Mouse (Mus musculus) layer of hippocampus, postnatal 36 days (tissue): ENCODE data around the gene Galnt7. TPM values are rescaled to one million over a fixed set of nuclear protein-coding genes. Genes with fewer than 3 reads are reported as not detected.
A peak's percentile ranks its signal among the peaks of the same experiment; 100 is the strongest.
"Not testable (repeated sequence)": the region's sequence is repeated elsewhere in the genome, so short reads cannot be mapped to it uniquely, and the experiment has no call there.

Experiments
- DNase-seq, 2 experiments: peaks; one replicate each; pipeline ENCODE4 v3.0.0; 2022
- total RNA-seq, 2 experiments: library from RNA; stranded (reverse); gene quantifications; 2 replicates each; pipeline ENCODE4 v1.2.3; 2021

Galnt7 gene
- total RNA-seq, 2 experiments from 2014 or later, result 10.1 to 10.4 TPM

DNA sequence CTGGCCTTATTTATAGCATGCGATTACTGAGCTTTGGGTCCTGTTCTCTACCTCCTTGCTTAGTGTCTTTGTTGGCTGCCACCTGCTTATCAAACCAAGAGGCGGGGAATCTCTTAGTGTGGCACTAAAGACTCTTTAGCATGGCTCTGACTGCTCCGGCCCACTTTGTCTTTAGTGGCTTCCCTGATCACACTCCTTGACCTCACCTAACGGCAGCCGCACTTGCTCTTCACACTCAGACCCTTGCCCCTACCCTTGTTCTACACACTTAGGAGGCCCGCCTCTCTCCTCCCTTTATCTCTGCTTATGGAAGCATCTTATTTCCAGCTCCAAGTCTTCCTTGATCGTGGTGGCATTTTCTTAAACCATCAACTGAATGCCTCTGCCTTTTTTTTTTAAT lies 114.2 kb downstream of the Galnt7 start:
- DNase-seq, result no peak

DNA sequence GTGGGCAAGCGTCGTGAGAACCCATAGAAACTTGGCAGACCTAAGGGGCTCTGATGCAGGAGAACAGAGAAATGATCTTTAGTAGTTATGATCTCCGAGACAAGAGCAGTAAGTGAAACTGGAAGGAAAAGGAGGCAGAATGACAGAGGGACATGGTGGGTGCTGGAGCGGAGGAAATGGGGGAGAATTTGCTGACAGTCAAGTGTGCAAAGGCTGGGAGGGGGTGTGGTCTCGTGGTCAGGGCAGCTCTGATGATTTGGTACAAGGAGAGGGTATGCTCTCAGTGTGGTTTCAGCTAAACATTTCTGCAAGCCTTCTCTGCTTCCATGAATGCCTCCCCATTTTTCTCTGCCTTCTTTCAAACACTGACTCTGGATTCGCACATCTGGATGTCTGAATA lies 116.7 kb downstream of the Galnt7 start:
- no peak for DNase-seq

DNA sequence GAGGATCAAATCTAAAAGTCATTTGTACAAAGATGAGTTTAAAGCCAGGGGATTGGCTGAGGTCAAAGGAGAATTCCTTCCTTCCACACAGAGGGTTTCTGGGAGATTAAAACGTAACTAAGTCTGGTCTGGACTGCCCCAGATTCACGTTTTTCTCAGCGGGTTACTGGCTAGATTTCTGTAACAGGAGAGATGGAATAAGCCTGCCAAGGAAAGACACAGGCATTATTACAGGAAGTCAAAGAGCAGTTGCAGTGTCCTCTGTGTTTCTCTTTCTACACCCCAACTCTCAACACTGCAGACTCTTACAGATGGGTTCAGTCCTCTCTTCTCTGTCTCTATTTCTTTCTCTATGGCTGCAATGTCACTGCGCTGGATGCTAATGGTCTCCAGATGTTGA lies 118.3 kb downstream of the Galnt7 start:
- DNase-seq, result no peak

DNA sequence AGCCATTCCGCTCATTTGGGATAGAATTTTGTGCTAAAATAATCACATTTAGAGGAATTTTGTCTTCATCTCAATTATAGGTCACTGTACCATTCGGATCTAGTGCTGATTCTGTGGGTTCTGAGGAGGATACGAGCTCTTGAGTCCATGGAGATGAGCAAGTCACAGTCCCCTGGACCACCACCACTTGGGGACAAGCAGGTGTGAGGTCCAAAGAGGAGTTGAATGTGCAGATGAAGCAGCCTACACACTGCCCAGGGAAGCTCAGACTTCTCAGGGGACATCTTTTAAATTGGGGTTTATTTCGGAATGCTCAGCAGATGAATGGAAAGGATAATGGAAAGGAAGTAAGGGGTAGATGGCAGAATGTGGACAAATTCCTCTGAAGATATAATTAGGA lies 119.7 kb downstream of the Galnt7 start:
- DNase-seq, result no peak

DNA sequence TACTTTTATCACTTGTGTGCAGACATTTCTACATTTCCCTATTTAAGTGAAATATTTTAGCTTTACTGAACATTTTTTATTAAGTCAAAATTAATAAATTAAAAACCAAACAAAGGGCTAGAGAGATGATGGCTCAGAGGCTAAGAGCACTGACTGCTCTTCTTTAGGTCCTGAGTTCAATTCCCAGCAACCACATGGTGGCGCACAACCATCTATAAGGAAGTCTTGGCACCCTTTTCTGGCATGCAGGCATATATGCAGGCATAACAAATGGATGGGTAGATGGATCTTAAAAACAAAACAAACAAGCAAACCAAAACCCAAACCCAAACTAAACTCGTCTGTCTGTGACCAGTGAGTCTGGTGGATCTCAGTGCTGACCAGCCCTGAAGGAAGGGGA lies 120.6 kb downstream of the Galnt7 start:
- no peak for DNase-seq

DNA sequence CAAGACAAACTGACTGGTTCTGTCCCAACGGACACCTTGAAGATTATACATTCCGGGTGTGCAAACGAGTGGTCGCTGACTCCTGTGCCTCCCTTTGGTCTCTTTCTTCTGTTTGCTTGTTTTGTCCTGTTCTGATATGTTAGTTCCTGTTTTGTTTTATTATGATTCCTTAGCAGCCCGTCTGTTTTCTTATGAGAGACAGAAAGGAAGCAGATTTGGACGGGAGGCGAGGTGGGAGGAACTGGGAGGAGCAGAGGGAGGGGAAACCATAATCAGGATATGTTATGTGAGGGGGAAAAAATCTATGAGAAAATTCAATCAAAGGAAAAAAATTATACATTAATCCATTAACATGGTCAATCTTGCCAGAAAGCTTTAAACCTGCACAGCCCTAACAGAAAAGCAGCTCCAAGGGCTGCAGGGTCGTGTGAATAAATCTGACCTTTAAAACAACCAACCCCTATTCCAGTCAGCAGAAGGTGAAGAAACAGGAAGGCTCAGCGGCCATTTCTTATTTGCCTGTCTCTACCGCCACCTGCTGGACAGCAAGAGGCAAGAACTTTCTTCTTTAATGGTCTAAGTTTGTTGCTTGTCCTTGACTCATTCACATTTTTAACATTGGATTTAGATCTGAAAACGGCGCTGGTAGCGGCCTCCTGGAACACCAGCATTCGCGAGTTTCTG lies 122.0 kb downstream of the Galnt7 start:
- DNase-seq, result peak; percentile 67 to 75

DNA sequence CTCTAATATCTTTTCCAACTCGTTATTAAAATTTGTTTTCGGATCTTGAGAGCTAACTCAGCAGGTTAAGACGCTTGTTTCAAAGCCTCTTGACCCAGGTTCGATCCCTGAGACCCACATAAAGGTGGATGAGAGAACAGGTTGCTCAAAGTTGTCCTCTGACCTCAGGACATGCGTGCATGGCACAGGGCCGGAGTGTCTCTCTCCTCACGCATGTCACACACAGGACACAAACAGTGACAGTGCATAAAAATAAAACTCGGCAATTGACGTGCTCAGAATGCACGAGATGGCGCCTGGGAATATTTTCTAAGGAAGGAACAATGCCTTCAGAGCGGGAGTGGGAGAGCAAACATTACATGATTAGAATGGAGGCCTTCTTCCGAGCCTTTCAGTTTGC lies 122.6 kb downstream of the Galnt7 start:
- DNase-seq, result no peak

DNA sequence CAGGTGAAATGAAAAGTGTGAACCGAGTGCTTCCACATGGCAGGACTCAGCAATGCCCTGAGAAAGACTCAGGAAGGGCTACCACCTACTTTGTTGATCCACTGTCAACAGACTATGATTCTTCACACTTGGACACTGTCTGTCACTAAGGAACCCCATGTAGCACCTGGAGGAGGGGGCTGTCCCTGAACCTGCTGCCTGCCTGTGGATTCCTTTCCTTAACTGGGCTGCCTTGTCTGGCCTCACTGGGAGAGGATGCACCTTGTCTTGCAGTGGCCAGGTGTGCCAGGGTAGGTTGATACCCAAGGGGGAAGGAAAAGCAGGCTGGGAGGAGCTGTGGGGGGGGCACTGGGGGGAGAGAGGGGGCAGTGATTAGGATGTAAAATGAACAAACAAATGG lies 124.8 kb downstream of the Galnt7 start:
- DNase-seq, result no peak

DNA sequence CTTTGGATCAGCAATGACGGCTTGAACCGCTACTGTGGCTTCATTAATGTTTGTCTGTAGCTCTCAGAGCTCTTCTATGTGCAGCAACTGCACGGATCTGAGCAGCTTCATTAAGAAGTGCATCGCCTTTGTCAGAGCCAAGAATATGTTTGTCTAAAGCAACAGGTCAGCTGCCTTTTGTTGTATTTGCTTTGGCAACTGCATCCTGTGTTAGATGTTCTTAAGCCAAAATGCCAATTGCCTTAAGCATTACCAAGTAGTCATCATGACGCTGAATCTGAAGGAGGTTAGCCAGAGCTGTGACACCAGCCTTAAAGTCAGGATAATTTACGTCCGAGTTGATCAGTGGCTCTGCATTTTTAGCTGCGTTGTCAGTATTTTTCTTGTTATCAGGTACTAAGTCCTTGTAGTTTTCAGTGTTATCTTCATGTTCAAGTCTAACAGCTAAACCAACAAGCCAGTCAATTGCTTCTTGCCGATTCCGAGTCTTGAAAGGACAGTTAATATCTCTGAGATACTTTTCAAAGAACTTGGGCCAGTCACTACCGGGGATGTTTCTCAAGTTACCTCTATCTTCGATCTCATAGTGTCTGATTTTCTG lies 132.5 kb downstream of the Galnt7 start:
- DNase-seq, result no peak

DNA sequence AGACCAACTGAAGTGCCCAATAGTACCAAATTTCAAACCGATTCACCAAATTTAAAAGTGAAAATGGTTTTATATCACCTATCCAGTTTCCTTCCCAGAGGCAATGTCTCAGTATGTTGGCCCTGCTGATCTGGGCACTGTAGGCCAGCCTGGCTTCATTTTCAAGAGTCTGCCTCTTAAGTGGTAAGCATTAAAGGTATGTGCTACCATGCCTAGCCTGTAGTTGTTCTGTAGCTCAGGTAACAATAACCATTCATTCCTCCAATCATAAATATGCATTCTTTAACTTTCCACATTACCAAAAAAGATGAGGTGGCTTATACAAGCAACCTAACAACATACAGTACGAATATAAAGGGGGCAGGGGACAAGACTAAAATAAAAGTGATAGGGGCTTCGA lies 135.1 kb downstream of the Galnt7 start:
- DNase-seq, result no peak

DNA sequence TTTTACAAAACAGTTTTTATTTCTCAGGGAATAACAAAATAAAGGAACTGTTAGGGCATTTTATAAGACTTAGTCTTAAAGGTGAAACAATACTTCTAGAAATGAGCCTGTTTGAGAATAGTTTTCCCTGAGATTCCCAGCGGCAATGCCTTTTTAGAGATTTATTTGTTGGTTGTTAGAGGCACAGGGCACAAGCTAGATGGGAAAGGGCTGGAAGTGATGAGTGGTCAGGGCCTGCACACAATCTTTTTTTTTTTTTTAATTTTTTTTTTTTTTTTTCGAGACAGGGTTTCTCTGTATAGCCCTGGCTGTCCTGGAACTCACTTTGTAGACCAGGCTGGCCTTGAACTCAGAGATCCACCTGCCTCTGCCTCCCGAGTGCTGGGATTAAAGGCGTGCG lies 136.1 kb downstream of the Galnt7 start:
- not testable (repeated sequence) for DNase-seq

DNA sequence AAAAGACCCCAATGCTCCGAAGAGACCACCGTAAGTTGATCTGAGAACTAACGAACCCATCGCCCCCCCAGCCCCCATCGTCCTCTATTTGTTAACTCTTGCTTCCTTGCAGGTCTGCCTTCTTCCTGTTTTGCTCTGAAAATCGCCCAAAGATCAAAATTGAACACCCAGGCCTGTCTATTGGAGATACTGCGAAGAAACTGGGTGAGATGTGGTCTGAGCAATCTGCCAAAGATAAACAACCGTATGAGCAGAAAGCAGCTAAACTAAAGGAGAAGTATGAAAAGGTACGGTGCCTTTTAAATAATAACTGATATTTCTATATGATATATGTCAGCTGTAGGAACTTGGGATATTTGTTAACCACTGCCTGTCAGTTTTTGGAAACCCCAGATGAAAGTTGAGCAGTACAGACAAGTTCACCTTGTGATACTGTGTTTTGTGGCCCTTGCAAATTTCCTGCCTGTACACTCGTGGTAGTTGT lies 139.6 kb downstream of the Galnt7 start:
- not testable (repeated sequence) for DNase-seq

DNA sequence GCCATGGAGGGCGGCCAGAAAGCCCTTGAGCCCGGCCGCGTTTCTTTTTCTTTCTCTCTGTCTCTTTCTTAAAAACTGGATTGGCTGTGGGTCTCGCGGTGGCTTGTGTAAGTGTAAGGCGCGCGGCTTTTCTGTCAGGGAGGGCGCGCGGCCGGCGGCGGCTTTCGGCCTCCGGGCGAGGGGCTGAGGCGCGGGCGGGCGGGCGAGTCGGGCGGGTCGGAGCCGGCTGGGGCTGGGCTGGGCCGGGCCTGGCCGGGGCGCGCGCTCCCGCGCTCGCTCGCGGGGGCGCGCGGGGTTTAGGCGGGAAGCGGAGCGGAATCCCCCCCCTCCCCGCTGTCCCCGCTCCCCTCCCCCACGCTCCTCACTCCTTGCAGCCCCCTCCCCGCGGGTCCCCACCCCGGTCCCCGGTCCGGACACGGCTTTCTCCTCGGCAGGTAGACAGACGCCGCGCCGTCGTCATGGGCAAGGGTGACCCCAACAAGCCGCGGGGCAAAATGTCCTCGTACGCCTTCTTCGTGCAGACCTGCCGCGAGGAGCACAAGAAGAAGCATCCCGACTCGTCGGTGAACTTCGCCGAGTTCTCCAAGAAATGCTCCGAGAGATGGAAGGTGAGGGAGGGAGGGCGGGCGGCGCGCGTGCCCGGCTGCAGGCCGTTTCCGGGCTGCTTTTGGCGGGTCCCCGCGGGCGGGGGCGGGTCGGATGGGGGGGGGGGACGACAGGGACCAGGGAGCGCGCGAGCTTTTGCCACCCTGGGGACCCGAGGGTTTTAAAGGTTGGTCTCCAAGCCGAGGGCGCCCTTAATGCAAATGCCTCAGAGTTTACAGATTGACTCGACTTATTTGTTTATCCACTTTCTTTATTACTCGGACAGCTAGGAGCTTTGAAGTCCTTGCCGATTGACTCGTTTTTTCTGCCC lies 140.4 kb downstream of the Galnt7 start:
- DNase-seq, result no peak

DNA sequence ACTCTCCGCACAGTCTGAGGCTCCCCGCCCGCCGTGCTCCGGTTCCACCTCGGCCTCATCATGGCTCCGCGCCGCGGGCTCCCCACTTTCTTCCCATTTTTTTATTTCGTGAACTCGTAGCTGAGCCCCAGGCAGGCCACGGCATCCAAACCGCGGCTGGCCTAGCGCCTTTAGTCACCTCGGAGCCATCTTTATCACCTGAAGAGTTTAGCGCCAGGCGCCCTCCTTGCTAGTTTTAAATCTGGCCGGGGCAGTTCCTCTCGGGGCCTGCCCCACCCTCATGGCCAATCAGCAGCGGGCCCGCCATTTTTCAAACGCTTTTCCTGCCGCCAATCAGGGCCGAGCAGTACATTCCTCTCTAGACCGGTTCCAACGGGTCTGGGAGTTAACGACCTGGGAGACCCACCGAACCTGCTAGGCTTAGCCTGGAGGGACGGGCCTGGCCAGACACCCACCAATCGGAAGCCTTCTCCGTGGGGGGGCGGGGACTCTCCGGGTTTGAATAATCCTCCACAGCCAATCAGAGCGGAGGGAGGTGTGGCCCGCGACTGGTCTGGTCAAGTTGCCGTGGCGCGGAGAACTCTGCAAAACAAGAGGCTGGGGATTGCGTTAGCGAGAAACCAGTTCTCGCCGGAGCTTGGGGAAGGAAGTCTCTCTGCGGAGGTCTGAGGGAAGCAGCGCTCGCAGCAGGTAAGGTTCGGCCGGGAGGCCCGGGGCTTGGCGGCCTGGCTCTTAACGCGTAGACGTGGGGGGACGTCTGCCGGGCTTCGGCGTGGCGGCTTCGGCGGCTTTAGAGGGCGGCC lies 141.3 kb downstream of the Galnt7 start, which contains the start of gene Hmgb2:
Gene Hmgb2 (plus strand): TSS at position 592 of the 803 bp plus-strand sequence.
- DNase-seq, result peak; percentile 98 to 99

DNA sequence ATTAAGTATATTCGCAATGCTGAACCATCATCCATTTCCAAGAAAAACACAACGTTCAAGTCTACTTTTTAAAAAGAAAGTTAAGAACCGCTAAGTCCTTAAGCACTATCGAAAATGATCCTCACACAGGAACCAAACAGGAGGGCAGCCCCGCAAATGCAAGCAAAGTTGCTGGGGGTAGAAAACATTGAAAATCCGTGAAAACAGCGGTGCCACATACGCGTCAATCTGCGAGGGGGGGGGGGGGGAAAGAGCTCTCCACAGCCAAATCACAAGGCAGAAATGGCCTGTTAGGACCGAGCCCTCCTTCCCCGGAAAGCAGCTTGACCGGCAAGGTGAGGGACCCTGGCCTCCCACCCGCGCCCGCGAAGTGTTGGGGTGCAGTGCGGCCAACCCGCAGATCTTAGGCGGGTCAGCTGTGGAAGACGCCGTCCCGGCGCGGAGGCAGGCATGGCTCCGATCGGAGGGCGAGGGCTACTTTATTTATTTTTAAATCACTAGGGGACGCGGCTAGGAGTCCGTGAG lies 142.0 kb downstream of the Galnt7 start:
- no peak for DNase-seq

DNA sequence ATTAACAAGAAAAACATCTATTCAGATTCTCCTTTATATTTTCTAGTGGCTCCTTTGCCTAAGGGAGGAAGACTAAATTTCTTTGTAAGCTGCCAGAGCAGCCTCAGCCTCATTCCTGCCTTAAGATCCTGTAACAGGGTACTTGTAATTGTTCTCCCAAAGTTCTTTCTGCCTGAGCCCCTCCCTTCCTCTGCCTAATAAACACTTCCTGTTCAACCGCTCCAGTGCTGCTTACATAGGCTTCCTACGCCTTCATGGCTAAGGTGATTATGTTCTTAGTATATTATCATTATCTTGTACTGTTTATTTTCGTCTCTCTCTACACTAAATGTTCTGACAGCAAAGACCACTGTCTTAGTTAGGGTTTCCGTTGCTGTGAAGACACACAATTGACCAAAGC lies 144.2 kb downstream of the Galnt7 start:
- DNase-seq, result no peak

DNA sequence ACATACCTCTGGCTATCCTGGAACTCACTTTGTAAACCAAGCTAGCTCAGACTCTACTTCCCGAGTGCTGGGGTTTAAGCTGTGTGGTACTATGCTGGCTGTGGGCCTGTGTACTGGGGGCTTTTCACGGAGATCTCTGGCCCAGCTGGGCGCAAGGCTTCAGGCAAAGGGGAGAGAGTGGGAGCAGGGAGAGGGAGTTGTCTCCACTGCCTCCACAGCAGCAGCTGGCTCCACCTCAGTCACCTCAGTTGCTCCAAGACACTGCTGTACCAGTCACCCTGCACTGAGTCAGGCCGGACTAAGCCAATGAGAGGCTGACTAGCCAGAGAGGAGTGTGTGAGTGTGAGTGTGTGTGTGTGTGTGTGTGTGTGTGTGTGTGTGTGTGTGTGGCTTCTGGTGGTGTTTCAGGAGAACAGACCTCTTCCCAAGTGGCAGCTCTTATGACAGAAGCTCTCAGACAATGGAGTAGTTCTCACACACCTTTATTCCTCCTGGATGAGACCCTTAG lies 145.2 kb downstream of the Galnt7 start:
- DNase-seq, result no peak

DNA sequence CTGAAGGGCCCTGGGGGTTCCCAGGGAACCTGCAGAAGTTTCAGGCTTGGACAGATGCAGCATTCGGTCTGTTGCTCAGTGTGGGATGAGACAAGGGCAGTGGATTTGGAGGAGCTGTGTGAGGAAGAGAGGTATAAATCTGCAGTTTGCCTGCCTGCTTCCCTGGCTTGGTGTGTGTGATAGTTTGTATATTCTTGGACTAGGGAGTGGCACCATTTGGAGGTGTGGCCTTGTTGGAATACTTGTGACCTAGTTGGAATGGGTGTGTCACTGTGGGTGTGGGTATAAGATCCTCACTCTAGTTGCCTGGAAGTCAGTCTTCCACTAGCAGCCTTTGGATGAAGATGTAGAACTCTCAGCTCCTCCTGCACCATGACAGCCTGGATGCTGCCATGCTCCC lies 147.3 kb downstream of the Galnt7 start:
- DNase-seq, result not testable (repeated sequence)

DNA sequence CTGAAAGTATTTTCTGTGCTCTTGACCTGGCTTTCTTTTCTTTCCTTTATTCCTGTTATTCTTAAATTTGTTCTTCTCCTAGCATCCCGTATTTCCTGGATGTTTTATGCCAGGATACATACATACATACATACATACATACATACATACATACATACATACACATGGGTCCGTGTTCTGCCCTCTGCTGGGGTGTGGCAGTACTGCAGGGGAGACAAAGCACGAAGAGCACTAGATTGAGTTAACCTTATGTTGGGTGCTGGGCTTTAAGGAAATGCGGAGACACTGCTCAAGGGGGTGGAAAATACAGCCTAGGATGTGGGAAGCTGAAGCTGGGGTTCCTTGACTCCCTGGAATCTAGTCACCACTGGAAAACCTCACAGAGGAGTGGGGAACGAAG lies 149.2 kb downstream of the Galnt7 start:
- no peak for DNase-seq

DNA sequence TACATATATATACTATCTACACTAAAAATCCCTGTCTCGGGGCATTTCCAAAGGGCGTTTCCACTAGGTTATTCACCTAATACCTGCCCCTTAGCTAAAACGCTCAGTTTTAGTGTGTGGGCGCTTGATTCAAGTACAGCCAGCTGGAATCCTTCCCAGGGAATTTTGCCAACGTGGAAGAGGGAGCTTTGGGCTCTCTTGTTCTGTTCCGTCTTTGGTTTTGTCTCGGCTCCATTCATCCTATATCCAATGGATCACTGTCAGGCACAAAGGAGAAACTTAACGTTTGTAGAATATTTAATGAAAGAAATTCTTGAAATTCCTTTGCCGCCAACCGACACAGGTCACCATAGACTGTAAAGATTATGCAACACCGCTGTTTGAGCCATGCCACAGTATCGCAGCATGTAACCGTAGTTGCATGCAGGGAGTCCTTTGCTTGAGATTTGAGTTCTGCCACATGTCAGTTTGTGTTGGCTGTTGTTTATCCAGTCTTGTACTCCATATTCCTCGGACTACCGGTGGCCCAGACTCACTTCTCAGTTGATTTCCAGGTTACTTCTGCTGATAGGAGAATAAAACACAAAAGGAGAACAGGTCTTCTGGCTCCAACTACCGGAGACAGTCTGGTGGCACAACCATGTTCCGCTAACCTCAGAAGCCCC lies 153.9 kb downstream of the Galnt7 start:
- peak; percentile 23 to 32 for DNase-seq

DNA sequence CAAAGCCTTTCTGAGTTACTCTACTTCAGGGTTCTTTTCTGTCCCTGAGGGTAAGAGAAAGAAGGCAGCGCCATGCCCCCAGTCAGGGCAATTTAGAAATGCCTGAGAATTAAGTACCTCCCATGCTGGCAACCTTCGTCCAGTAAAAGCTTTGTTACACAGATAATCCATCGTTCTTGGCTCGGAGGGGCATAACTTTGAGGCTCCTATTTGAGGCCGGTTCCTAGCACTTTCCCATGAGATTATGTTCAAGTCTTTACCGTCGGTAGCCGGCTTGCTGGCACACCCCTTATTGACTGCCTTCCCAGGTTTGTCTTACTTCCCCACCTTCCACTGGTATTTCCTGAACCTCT lies 154.4 kb downstream of the Galnt7 start:
- no peak for DNase-seq
